Mouse (Mus musculus) v-Abl transformed pro-B cells (cell line): ENCODE data around the gene C77080.

Experiments used
- in situ Hi-C, 2 experiments: fragments of 400-800 bp; cut with MboI; formaldehyde crosslinking; loops; one replicate each; pipeline ENCODE4 v1.15.1; 2025; ENCODE audit not compliant: unreplicated experiment in 2 of 2

C77080 gene

GRCm38 (mm10) chr4:129271991-129272755 lies 11.0 kb upstream of the C77080 start:
- in situ Hi-C loops = loop anchor here in 1 of 2 experiments (10.0 kb wide), 1 partner anchor 317 kb away; no protein-coding TSS in a partner anchor

- in situ Hi-C loops = no loop called here
These were observed 7.5 kb upstream of the C77080 start for GRCm38 (mm10) chr4:129268698-129269097.

- in situ Hi-C loops = no loop called here
These were observed 5.6 kb upstream of the C77080 start for GRCm38 (mm10) chr4:129266821-129267220.

GRCm38 (mm10) chr4:129266191-129266590 lies 5.0 kb upstream of the C77080 start:
- in situ Hi-C loops = no loop called here

GRCm38 (mm10) chr4:129263225-129264021 lies 2.2 kb upstream of the C77080 start:
- in situ Hi-C loops = no loop called here

GRCm38 (mm10) chr4:129260678-129261077 lies 526 bp downstream of the C77080 start:
- in situ Hi-C loops = no loop called here

GRCm38 (mm10) chr4:129259101-129259500 lies 2.1 kb downstream of the C77080 start:
- in situ Hi-C loops = no loop called here

GRCm38 (mm10) chr4:129256450-129257380 lies 4.5 kb downstream of the C77080 start:
- in situ Hi-C loops = no loop called here

GRCm38 (mm10) chr4:129254571-129254970 lies 6.6 kb downstream of the C77080 start:
- in situ Hi-C loops = no loop called here

GRCm38 (mm10) chr4:129252492-129252891 lies 8.7 kb downstream of the C77080 start:
- in situ Hi-C loops = no loop called here

GRCm38 (mm10) chr4:129251482-129252125 lies 9.6 kb downstream of the C77080 start:
- in situ Hi-C loops = no loop called here

GRCm38 (mm10) chr4:129250759-129251481 lies 10.3 kb downstream of the C77080 start:
- in situ Hi-C loops = no loop called here

GRCm38 (mm10) chr4:129249288-129249687 lies 11.9 kb downstream of the C77080 start:
- in situ Hi-C loops = no loop called here

GRCm38 (mm10) chr4:129248243-129248767 lies 12.9 kb downstream of the C77080 start:
- in situ Hi-C loops = no loop called here

GRCm38 (mm10) chr4:129247381-129248242 lies 13.6 kb downstream of the C77080 start:
- in situ Hi-C loops = no loop called here

GRCm38 (mm10) chr4:129246360-129247301 lies 14.6 kb downstream of the C77080 start:
- in situ Hi-C loops = no loop called here

GRCm38 (mm10) chr4:129244802-129245201 lies 16.4 kb downstream of the C77080 start:
- in situ Hi-C loops = no loop called here
